Mouse (Mus musculus) spleen, adult 18-20 months (tissue): Measurements from ENCODE around the gene Rnf217.

Source experiments
- DNase-seq, 2 experiments: peaks; one replicate each; pipeline ENCODE4 v3.0.0; 2022; ENCODE audit warnings: mixed read lengths in 2 of 2

The Rnf217 gene

GRCm38 (mm10) chr10:31467043-31467898 is 141.7 kb downstream of the Rnf217 start:
- no peak for DNase-seq

DNA sequence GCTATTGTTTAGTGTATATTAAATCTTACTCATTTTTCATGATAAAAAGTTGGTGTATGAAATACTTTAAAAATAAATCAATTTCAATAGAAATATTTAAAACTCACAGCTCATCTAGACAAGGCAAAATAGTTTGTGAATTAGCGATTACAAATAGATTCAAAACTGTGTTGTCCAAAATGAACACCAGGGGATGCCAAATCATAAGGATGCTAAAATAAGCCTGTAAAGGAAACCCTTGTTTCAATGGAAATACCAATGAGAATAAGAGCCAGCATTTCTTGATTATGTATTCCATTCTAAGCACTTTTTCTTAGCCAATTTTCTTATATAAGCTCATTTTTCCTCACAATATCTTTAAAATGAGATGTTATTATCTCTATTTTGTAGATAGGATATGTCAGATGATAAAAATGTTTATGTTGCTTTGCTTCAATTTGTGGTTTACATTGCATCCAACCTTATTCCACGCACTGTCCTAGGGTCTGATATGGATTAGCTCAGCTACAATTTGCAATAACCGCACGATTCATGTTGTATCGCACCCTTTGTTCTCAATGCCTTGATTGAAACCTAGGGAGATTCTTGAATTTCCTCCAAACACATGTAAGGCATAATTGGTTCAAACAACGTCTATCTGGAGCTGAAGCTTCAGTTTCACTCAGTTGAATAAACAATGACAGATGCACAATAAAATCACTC is 143.0 kb downstream of the Rnf217 start:
- DNase-seq, result no peak

- DNase-seq, result no peak
These were observed 143.6 kb downstream of the Rnf217 start for GRCm38 (mm10) chr10:31465424-31465823.

GRCm38 (mm10) chr10:31463044-31463443 is 145.9 kb downstream of the Rnf217 start:
- no peak for DNase-seq

- no peak for DNase-seq
These were observed 152.2 kb downstream of the Rnf217 start for GRCm38 (mm10) chr10:31456806-31457205.

DNA sequence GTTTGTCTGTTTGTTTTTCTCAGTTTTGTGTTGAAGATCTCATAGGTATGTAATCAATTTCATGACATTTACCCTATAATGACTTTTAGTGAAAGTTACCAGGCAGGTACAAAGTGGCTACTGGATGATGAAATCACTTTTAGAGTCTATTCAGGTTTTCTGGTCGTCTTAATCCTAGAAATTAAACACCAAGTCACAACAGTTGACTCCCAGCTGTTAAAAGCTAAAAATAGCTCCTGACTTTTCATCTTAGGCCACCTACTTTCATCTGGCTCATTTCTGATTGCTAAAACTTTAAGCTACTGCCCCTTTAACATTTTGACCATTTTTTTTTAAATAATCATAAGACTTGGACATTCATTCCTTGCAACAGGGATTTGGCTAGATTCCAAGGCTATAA is 161.9 kb downstream of the Rnf217 start:
- no peak for DNase-seq

GRCm38 (mm10) chr10:31445291-31446124 is 163.5 kb downstream of the Rnf217 start, which contains the start of gene Tpd52l1:
Gene Tpd52l1, minus strand, starts transcription at chr10:31445958.
- peak; percentile 10 to 19 for DNase-seq

DNA sequence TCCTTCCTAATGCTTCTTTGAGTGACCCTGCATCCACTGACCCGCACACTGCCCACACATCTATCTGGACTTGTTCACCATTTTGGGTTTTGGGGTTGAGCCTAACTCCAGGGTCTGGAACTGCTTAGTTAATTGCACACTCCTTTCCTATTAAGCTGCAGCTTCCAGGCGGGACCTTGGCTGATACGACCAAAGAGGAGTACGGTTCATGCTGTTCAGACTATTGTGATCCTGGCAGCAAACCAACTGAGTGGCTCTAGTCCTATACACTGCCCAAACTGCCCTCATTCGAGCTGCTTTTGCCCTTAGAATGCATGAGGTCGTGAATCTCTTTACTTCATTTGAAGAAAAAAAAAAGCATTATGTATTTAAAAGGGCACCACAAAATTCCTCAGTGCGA is 164.8 kb downstream of the Rnf217 start:
- DNase-seq, result no peak
